Mouse (Mus musculus): ENCODE data around the gene Fzd2. TPM values are rescaled to one million over a fixed set of nuclear protein-coding genes. Genes with fewer than 3 reads are reported as not detected.

Gene Fzd2
- polyA plus RNA-seq, 1 experiment = 75.0 TPM

DNA sequence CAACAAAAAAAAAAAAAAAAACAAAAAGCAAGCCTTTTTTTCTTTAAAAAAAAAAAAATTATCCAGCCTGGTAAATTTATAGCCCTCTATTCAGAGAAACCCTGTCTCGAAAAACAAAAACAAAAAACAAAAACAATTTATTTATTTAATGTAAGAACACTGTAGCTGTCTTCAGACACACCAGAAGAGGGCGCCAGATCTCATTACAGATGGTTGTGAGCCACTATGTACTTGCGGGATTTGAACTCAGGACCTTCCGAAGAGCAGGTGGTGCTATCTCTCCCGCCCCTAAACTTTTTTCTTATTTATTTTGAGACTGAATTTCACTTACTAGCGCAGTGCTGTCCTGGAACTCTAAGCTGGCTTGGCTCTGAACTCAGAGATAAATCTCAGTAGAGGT is 37.0 kb upstream of the Fzd2 start:
- Histone ChIP-seq H3K4me3 (ENCODE audit: insufficient read depth, low read length) (no peak overlapping the region), H3K4me1 (ENCODE audit: control insufficient read depth, insufficient read depth, low read length) (no peaks in the 10 kb centered on the region), H3K27ac (ENCODE audit: insufficient read depth, low read length) (no peak overlapping the region)
- TF ChIP-seq POLR2A (IDR thresholded peaks at IDR 0.05; ENCODE audit: low read depth, low read length) (no peak), CTCF (IDR thresholded peaks at IDR 0.05; ENCODE audit: borderline replicate concordance, insufficient read depth, low read length) (no peak)

- TF ChIP-seq CTCF (IDR thresholded peaks at IDR 0.05; ENCODE audit: borderline replicate concordance, insufficient read depth, low read length) (no peak), POLR2A (IDR thresholded peaks at IDR 0.05; ENCODE audit: low read depth, low read length) (no peak)
- Histone ChIP-seq H3K4me1 (ENCODE audit: control insufficient read depth, insufficient read depth, low read length) (no peaks in the 10 kb centered on the region), H3K27ac (ENCODE audit: insufficient read depth, low read length) (no peak overlapping the region), H3K4me3 (ENCODE audit: insufficient read depth, low read length) (no peak overlapping the region)
Measured at GRCm38 (mm10) chr11:102567723-102568122, 36.5 kb upstream of the Fzd2 start.

DNA sequence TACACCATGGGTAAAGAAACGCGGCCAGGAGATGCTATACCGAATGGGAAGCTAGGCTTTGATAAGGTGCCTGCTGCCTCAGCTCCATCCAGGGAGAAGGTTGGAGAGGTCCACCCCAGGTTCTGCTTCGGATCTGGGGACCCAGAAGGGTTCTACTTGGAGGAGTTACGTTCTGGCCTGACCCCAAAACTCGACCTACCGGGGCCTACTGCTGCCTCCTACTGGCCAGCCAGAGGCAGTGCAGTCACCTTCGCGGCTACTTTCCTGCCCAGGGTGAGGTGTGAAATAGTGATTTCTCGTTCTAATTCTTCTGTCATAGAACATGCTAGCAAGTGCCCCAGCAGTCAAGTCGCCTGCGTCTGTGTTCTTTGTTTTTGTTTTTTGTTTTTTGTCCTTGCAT is 36.0 kb upstream of the Fzd2 start:
- Histone ChIP-seq H3K4me3 (ENCODE audit: insufficient read depth, low read length) (no peak overlapping the region), H3K27ac (ENCODE audit: insufficient read depth, low read length) (no peak overlapping the region), H3K4me1 (ENCODE audit: control insufficient read depth, insufficient read depth, low read length) (no peaks in the 10 kb centered on the region)
- TF ChIP-seq POLR2A (IDR thresholded peaks at IDR 0.05; ENCODE audit: low read depth, low read length) (no peak), CTCF (IDR thresholded peaks at IDR 0.05; ENCODE audit: borderline replicate concordance, insufficient read depth, low read length) (peak; percentile 26; the same call in 1 of the 2 replicates)

GRCm38 (mm10) chr11:102568756-102569377 is 35.3 kb upstream of the Fzd2 start:
- no peaks in the 10 kb centered on the region for H3K4me1 ChIP-seq (ENCODE audit: control insufficient read depth, insufficient read depth, low read length)
- H3K27ac ChIP-seq (ENCODE audit: insufficient read depth, low read length) = no peak overlapping the region
- no peak overlapping the region for H3K4me3 ChIP-seq (ENCODE audit: insufficient read depth, low read length)
- no peak for TF ChIP-seq POLR2A (IDR thresholded peaks at IDR 0.05; ENCODE audit: low read depth, low read length)
- no peak for TF ChIP-seq CTCF (IDR thresholded peaks at IDR 0.05; ENCODE audit: borderline replicate concordance, insufficient read depth, low read length)

GRCm38 (mm10) chr11:102572866-102573663 is 31.1 kb upstream of the Fzd2 start:
- H3K4me1 ChIP-seq (ENCODE audit: control insufficient read depth, insufficient read depth, low read length) = peaks cover 7% of the 10 kb centered on the region
- TF ChIP-seq POLR2A (IDR thresholded peaks at IDR 0.05; ENCODE audit: low read depth, low read length) (peak; percentile 33; the same call in 1 of the 2 replicates), CTCF (IDR thresholded peaks at IDR 0.05; ENCODE audit: borderline replicate concordance, insufficient read depth, low read length) (peak; percentile 51; the same call in 1 of the 2 replicates)
- peak overlapping the region; percentile 33; the same call in 1 of the 2 replicates for H3K4me3 ChIP-seq (ENCODE audit: insufficient read depth, low read length)

DNA sequence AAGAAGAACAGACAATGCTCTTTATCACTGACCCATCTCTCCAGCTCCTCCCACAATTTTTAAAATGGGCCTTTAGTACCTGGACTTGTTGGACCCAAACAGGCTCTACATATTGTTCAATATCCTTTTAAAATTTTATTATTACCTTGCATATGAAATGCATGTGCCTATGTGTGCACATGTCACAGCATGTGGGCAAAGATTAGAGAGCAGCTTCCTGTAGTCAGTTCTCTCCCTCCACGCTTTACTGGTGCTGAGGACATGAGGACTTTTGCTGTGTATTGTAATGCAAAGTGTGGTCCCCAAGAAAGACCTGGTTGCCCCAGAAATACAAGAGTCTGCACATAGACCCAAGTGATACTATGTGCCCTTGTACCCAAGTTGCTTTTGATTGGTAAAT is 29.2 kb upstream of the Fzd2 start:
- H3K27ac ChIP-seq (ENCODE audit: insufficient read depth, low read length) = no peak overlapping the region
- TF ChIP-seq POLR2A (IDR thresholded peaks at IDR 0.05; ENCODE audit: low read depth, low read length) (no peak), CTCF (IDR thresholded peaks at IDR 0.05; ENCODE audit: borderline replicate concordance, insufficient read depth, low read length) (no peak)

More at GRCm38 (mm10) chr11:102572866-102573663, 31.1 kb upstream of the Fzd2 start:
- peak overlapping the region; percentile 84 for H3K27ac ChIP-seq (ENCODE audit: insufficient read depth, low read length)

GRCm38 (mm10) chr11:102576050-102576754 is 28.0 kb upstream of the Fzd2 start:
- H3K4me1 ChIP-seq (ENCODE audit: control insufficient read depth, insufficient read depth, low read length) = peaks cover 7% of the 10 kb centered on the region
- no peak overlapping the region for H3K4me3 ChIP-seq (ENCODE audit: insufficient read depth, low read length)
- TF ChIP-seq CTCF (IDR thresholded peaks at IDR 0.05; ENCODE audit: borderline replicate concordance, insufficient read depth, low read length) (no peak), POLR2A (IDR thresholded peaks at IDR 0.05; ENCODE audit: low read depth, low read length) (no peak)
- H3K27ac ChIP-seq (ENCODE audit: insufficient read depth, low read length) = peak overlapping the region; percentile 58; the same call in 1 of the 2 replicates

More for the DNA sequence above, 29.2 kb upstream of the Fzd2 start:
- no peak overlapping the region for H3K4me3 ChIP-seq (ENCODE audit: insufficient read depth, low read length)
- H3K4me1 ChIP-seq (ENCODE audit: control insufficient read depth, insufficient read depth, low read length) = peaks cover 7% of the 10 kb centered on the region

DNA sequence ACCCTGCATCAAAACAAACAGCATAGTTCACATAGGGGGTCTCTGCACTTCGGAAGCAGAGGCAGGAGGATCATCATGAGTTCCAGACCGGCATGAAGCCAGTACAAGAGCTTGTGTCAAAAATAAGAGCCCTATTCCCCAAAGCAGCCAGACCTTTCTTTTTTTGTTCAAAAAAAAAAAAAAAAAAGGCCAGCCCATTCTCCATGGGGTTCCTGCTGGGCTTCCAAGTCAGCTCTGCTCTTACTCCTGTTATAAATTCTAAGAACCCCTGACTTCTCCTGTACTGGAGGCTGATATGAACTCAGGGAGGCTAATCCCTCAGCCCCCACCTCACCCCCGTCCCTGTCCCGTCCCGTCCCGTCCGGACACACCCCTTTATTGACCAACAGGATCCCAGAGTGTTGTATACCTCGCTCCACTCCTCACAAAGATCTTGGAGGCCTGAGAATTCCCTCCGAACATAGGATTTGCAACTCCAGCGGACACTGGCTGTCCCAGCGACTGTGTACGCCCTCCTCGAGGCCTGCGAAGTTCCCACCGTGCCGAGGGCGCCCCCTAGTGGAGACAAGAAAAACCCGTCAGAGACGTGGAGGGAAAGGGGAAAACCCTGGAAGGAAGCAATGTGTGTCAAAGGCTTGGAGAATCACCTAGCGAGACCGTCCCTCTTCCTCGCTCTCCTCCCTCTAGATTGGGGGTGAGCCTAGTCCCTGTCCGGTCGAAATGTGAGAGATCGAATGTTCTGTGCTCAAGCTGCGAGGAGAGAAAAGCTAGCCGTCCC is 25.7 kb upstream of the Fzd2 start:
- TF ChIP-seq POLR2A (IDR thresholded peaks at IDR 0.05; ENCODE audit: low read depth, low read length) (peak; percentile 44), CTCF (IDR thresholded peaks at IDR 0.05; ENCODE audit: borderline replicate concordance, insufficient read depth, low read length) (peak; percentile 43)
- Histone ChIP-seq H3K4me3 (ENCODE audit: insufficient read depth, low read length) (no peak overlapping the region), H3K4me1 (ENCODE audit: control insufficient read depth, insufficient read depth, low read length) (peaks cover 15% of the 10 kb centered on the region), H3K27ac (ENCODE audit: insufficient read depth, low read length) (no peak overlapping the region)
